Mouse (Mus musculus) regulatory T cell (primary cell): ENCODE results near the gene Rassf3.

Source experiments
- in situ Hi-C: fragments of 300-600 bp; cut with MboI, MseI; formaldehyde crosslinking; loops from one replicate; pipeline ENCODE4 v1.15.1; 2025; ENCODE audit warnings: high pct_unique_total_duplicates

The Rassf3 gene

DNA sequence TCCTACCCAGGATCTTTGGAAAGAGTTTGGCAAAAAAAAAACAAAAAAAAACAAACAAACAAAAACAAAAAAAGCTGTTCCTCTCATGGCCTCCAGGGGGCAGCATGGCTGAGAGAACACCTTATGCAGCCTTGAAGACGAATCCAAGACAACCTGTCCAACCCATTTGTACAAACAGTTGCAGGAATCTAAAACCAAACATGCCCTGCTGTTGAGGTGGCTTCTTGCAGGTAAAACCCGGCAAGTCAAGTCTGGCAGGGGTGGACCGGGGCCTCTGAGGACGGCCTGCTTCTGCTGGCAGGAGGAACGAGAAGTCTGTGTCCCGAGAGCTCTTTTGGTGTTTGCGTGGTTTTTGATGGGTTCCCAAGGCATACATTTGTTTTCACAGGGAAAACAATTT, 66.4 kb downstream of the Rassf3 start:
- in situ Hi-C loops, result no loop called here

DNA sequence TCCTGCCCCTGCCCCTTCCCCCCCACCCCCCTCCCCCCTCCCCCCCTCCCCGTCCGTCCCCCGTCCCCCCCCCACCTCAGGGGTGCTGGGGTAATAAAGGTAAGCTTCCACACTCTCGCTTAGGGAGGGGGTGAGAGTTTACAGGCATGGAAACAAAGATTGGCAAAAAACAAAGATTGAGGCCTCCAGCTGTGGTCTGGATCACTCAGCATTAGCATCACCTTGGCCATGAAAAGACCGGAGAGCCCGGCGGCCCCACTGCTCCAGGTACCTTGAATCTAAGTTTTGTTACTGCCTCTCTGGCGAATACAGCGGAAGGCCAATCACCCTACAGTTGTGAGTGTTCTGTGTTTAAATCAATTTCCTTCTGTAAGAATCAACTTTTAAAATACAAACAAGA, 72.2 kb downstream of the Rassf3 start:
- in situ Hi-C loops, result no loop called here

- in situ Hi-C loops, result no loop called here
Measured at GRCm38 (mm10) chr10:121403104-121403503, 73.0 kb downstream of the Rassf3 start.

GRCm38 (mm10) chr10:121401005-121401404, 75.1 kb downstream of the Rassf3 start:
- in situ Hi-C loops, result no loop called here

DNA sequence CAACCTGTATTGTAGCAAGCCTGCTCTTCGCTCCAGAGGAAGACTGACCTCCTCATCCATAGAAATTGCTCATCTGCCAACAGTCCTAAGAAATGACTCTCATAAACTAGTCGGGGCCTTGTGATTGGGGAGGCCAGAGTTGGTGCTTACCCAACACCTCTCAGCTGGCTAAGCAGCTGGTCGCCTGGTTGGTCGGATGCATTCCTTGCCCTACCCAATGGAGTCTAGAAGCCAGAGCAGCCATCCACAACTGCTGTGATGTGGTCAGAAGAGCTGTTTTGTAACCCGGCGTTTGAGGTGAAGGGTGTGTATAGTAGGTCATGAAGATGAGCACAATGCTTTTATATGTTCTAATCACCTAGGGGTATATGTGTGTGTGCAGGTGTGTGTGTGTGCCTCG, 77.5 kb downstream of the Rassf3 start:
- in situ Hi-C loops, result no loop called here

GRCm38 (mm10) chr10:121395542-121396176, 80.5 kb downstream of the Rassf3 start:
- in situ Hi-C loops, result no loop called here

DNA sequence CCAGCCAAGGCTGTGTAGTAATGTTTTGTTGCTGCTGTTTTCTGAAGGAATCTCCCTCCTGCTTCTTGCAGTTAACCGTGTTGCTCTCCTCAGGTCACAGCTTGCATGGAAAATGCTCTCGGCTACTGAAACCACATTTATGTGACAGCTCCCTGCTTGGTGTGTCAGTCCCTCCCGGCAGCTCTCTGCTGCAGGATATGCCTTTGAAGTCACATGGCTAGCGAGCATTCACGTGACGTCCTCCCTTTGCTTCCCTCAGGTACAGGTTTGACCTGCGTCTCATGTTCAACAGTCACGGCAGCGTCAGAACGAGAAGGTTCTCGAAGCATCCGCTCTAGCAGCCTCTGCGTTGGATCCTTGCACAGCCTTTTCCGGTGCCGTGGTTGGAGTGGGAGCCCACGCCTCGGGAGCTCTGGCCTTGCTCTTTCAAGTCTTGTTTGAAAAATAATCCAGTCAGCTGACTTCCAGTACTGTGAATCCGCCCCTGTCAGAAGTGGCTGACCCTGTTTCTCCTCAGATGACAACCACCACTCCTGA, 81.3 kb downstream of the Rassf3 start:
- in situ Hi-C loops, result no loop called here

DNA sequence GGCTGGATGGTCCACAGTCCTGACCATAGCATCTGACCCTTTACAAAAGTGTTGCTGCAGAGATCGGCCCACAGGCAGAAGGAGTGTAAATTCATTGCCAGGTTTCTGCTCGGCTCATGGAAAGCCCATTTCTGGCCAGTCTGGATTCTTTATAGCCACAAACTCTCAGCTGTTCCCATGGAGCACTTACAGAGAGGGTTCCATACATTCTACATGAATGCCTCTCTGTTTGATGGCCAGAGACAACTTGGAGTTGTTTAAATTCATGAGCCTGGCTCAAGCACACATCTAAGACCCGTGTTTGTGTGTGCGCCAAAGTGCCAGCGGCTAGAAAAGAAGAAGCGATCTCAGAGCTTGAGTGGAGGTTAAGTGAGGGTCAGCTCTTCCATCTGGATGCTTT, 81.9 kb downstream of the Rassf3 start:
- in situ Hi-C loops, result no loop called here

DNA sequence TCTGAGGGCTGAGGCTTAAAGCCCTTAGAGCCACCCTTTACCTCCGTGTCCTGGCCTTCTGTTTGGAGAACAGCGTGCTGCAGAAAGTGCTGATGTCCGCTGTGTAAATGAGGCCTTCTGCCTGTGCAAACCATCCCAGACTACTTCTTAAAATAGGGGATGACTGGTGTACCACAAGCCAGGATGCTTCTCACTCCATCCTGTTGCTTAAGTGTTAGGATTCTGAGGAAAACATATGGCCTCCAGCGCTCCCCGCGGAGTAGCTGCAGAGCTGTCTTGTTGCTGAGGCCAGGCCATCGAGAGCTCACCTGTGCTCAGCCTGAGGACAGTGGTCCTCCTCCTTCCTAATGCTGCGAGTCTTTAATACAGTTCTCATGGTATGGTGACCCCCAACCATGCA, 84.2 kb downstream of the Rassf3 start:
- in situ Hi-C loops, result no loop called here

GRCm38 (mm10) chr10:121390602-121391001, 85.5 kb downstream of the Rassf3 start:
- in situ Hi-C loops, result no loop called here

DNA sequence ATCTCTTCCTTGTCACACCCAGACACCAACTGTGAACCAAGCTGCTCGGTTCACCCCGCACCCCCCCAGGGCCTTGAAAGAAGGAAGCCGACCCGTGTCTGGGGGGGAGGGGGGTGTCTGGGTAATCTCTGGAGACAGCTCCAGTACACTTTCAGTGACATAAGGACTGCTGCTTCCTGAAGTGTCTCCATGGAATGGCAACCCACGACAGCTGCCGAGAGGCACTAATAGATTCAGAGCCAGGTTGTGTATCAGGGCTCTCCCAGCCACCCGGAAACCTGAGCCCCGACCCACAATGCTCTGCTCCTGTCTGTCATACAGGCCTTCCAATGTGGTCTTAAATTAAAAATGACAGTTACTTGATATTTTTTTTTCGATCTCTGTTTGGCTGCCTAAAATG, 89.8 kb downstream of the Rassf3 start:
- in situ Hi-C loops, result no loop called here

DNA sequence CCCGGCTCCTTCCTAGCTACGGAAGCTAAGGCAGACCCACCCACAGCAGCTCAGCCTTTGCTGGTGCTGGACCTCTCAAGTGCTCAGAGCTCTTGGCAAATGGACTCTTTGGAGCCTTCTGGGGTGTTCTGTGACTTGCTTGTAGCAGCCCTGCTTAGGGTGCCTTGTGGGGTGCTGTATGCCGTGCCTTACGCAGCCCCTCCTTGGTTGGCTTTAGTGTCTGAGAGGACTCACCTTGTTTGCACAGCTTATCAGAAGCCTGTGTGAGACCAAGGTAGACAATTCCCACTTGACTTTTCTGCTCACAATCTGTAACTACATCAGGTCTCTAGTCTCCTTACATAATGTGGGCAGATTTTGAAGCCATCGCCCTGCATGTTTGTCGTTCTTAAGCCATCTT, 90.5 kb downstream of the Rassf3 start:
- in situ Hi-C loops, result no loop called here

DNA sequence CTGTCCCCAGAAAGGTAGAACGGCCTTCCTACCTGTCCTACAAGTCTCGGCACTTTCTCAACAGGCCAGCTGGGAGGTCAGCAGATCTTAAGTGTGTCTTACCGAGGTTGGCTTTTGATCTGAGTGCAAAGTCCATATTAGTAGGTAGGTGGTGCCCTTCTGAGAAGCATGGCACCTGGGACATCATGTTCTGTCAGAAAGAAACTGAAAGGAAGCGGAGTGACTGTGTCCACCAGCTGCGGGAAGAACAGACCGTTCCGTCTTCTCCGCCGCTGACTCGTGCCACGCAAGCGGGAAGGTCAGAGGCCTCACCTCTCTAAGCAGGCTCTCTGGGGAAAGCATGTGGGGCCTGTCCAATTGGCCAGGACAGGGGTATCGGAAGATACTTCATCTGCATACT, 91.4 kb downstream of the Rassf3 start:
- in situ Hi-C loops, result no loop called here

DNA sequence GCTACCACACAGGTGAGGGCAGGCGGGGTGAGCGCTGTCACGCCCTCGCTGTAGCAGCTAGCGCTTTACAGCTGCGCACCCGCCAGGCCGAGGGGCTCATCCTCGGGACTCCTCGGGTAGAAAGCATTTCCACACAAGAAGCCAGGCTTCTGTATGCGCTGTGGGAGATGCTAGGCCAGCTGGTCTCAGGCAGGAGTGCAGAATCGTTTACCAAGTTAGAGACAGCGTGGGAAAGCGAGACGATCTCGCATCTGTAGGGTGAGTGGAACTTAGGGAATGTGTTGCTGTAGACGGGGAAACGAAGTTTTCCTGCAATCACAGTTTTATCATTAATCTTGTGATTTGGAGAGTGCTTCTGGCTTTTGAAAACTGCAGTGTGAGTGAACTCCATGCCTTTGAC, 94.9 kb downstream of the Rassf3 start:
- in situ Hi-C loops, result no loop called here

DNA sequence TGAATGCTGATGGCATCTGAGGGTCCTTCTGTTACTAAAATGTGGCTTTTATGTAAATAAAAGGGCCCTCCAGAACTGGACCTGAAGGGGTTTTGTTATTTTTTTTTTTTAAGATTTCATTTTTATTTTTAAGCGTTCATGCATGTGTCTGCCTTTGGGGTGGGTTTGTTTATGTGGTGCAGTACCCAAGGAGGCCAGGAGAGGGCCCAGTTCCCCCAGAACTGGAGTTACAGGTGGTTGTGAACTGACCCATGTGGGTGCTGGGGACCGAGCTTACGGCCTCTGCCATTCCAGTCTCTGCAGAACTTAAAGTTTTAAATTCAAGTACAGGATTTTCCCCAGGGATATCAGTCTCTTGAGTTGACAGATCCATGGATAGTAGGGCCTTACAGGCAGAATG, 96.8 kb downstream of the Rassf3 start:
- in situ Hi-C loops, result no loop called here

DNA sequence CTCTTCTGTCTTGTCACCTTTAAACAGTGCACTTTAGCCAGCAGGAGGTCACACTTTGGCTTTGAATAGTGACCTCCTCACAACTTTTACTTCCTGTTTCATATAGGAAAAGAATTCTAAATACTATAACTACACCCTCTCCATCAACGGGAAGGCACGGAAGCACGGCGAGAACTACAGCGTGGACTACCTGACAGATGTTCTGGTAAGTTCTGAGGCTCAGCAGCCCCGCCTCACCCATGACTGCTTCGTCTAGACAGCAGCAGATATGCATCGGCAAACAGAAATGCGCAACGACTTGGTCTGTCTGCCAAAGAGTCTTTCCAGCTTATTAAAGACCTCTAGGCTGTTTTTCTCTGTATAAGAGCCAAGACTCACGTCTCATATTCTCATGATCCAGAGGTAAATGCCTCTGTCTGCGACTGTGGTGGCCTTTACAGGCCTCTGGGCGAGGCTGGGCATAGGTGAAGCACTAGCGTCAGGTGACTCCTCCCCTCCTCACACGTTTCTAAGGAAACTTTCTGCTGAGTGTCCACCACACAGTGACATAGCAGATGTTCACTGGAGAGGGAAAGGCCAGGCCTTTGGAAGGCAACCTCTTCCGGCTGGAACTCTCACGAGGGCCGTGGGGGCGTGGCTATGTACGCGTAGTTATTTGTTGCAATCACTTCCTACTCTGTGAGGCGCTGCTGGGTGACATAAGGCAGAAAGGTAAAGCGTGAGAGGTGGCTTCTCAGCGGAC, 99.4 kb downstream of the Rassf3 start:
- in situ Hi-C loops, result no loop called here

GRCm38 (mm10) chr10:121375649-121376493, 100.3 kb downstream of the Rassf3 start:
- in situ Hi-C loops, result no loop called here

DNA sequence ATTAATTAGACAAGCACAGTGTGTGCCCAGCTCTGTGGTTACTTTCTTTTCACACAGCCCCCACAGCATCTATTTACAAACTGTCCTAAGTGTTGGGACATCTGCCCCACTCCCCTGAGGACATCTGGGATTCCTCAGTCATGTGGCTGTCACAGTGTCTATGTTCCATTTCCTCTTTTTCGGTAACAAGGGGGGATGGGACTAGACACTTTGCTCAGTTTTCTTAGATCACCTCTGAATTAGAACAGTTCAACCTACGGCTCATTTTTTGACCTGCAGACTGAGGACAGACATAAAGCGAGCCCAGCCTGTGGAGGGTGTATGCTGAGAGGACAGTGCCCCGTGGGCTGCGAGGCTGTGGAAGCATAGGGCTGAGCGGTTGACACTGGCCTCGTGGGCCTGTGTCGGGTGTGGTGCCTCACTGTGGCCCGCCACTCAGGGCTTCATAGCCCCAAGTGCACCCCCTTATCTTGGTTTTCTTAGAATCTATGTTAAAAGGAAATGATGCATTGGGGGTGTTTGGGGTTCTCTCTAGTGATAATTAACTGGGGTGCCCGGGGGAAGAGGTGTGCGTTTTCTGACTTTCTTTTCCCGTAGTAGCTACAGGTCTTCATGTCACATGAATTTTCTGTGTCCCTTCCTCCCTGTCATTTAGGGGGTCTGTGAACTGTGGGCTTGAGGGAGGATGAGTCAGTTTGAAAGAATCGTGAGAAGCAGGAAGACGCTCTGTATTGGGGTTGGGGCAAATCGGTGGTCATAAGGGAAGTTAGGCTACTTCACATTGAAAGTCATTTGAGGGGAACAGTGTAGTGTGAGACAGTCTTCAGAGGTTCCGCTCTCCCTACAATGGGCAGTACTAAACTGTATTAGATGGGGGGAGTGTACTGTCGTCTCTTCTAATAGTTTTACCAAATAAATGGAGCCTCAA, 101.2 kb downstream of the Rassf3 start:
- in situ Hi-C loops, result no loop called here

DNA sequence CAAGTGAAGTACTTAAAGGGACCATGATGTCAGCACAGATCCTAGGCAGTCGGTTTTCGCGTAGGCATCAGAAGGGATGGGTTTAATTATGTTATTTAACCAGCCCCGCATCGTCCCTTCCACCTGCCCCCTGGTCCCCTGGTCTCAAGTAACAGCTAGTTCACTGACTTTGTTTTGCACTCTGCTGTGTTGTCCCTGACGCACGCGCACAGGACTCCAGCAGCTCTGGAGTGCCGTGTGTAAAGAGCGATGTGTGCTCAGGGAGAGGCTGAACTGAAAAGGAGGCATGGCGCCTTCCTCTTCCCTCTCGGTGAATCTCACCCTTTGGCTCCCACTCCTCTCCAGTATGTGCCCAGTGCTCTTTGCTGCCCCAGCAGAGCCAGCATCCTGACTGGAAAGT, 102.1 kb downstream of the Rassf3 start:
- in situ Hi-C loops, result no loop called here

- in situ Hi-C loops, result no loop called here
Measured at GRCm38 (mm10) chr10:121370777-121371176, 105.4 kb downstream of the Rassf3 start.

DNA sequence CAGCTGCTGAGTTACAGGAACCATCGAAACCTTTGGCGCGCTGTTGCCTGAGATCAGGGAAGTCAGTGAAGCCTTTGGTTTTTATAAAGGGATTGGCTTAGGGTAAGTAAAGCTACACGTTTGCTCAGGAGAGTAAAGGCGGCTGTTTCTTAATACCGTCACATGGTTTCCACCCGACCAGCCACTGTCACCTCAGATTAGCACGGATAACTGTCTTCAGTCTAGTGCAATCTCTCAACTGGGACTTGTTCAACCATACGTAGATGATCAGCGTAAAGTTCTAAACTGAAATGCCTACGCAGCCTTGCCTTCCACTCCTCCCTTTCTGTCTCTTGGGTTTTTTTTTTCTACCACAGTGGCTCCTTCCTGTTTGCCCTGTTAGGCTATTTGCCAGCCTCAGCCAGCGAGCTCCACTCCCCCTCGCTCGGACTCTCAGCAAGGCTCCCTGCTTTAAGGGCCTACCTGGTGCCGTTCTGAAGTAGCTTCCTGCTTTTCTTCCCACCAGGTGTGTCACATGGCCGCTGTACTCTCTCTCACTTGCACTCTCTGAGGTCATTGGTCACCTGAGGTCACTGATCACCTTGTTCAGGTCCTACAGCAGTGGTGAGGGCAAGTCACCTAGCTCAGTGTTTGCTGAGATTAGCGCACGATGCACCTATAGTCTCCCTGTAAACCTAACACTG, 107.2 kb downstream of the Rassf3 start:
- in situ Hi-C loops, result loop anchor here (10.0 kb wide), 1 partner anchor 146 kb away; no protein-coding TSS in a partner anchor
